Mouse (Mus musculus) MEL (cell line): ENCODE measurements around the gene Rad51b.

Experiments
- CTCF ChIP-seq, 3 experiments: IDR thresholded peaks in 2 of 3; conservative IDR thresholded peaks in 1 of 3; 2 replicates each; pipeline ENCODE4 v1.5.1; 2011 to 2012; ENCODE audit warnings: low read length in 3 of 3, low read depth in 2 of 3, mild to moderate bottlenecking in 2 of 3, improper control_type of control experiment in 1 of 3, inconsistent platforms in 1 of 3, mixed read lengths in 1 of 3, moderate library complexity in 1 of 3; ENCODE audit not compliant: control insufficient read depth in 1 of 3, insufficient read depth in 1 of 3, poor library complexity in 1 of 3, severe bottlenecking in 1 of 3
- E2F4 ChIP-seq: IDR thresholded peaks from 2 replicates; pipeline ENCODE4 v1.6.1; 2011; ENCODE audit warnings: low read depth, low read length, improper control_type of control experiment, borderline replicate concordance
- EP300 ChIP-seq, 2 experiments: IDR thresholded peaks; 2 replicates each; pipeline ENCODE4 v1.6.1; 2011; ENCODE audit warnings: improper control_type of control experiment in 2 of 2, low read length in 2 of 2, low read depth in 1 of 2, mild to moderate bottlenecking in 1 of 2
- MAX ChIP-seq: IDR thresholded peaks from 2 replicates; pipeline ENCODE4 v1.6.1; 2011; ENCODE audit warnings: low read length, improper control_type of control experiment
- MYB ChIP-seq: IDR thresholded peaks from 2 replicates; pipeline ENCODE4 v1.6.1; 2011; ENCODE audit warnings: mild to moderate bottlenecking, low read depth, low read length, improper control_type of control experiment
- NRF1 ChIP-seq: IDR thresholded peaks from 2 replicates; pipeline ENCODE4 v1.6.1; 2014; ENCODE audit warnings: low read depth, mild to moderate bottlenecking, inconsistent platforms, low read length, improper control_type of control experiment, moderate library complexity; ENCODE audit not compliant: poor library complexity, insufficient read depth, severe bottlenecking
- POLR2A ChIP-seq, 2 experiments: IDR thresholded peaks; 2 replicates each; pipeline ENCODE4 v1.6.1; 2011 to 2012; ENCODE audit warnings: low read length in 2 of 2, mild to moderate bottlenecking in 2 of 2, control low read depth in 1 of 2, improper control_type of control experiment in 1 of 2, low read depth in 1 of 2, moderate library complexity in 1 of 2; ENCODE audit not compliant: control insufficient read depth in 1 of 2, insufficient read depth in 1 of 2, poor library complexity in 1 of 2
- POLR2AphosphoS2 ChIP-seq: IDR thresholded peaks from 2 replicates; pipeline ENCODE4 v1.6.1; 2011; ENCODE audit warnings: low read length, improper control_type of control experiment
- RAD21 ChIP-seq: IDR thresholded peaks from 2 replicates; pipeline ENCODE4 v1.6.1; 2011; ENCODE audit warnings: mild to moderate bottlenecking, low read depth, low read length, improper control_type of control experiment
- TAL1 ChIP-seq: IDR thresholded peaks from 2 replicates; pipeline ENCODE4 v1.6.1; 2012; ENCODE audit warnings: mild to moderate bottlenecking, inconsistent platforms, low read length, moderate library complexity, mixed read lengths
- TBP ChIP-seq: IDR thresholded peaks from 2 replicates; pipeline ENCODE4 v1.8.0; 2011; ENCODE audit warnings: low read depth, low read length, improper control_type of control experiment
- TCF12 ChIP-seq: IDR thresholded peaks from 2 replicates; pipeline ENCODE4 v1.6.1; 2014; ENCODE audit warnings: low read depth, mild to moderate bottlenecking, inconsistent platforms, low read length, improper control_type of control experiment, moderate library complexity
- ZMIZ1 ChIP-seq: IDR thresholded peaks from 2 replicates; pipeline ENCODE4 v1.6.1; 2012; ENCODE audit warnings: low read depth, mild to moderate bottlenecking, inconsistent platforms, low read length, improper control_type of control experiment, moderate library complexity

DNA sequence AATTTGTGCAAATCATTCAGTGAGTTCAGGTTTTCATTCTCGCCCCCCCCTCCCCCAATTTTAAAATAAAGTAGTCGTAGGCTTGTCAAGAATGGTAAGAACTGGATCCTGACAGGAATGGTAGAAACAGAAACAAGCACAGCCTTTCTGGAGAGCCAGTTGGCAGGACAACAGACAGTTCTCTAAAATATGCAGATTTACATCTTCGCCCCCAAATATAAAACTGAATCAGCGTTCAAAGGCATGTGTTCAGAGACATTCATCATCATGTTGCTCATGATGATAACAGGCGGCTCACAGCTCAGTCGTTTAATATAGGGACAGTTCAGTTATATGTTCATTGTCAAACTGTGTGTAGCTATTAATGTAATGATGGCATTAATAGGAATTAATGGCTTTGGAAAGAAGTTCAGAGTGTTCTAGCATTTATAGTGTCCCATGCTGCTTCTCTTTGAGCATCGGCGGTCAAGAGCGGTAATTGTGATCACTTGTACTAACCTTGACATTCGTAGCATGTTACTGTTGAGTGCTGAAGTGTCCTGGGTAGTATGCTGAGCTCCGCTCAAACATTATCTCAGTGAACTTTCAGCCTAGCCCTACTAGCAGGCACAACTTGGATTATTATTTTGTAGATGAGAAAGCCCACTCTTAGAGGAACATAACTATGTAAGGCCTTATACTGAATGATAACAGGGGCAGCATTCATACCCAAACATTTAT is 205.9 kb downstream of the Rad51b start:
- TF ChIP-seq CTCF (IDR thresholded peaks at IDR 0.05 in 2 of 3, conservative IDR thresholded peaks at IDR 0.05 in 1 of 3; ENCODE audit: control insufficient read depth in 1 of 3, insufficient read depth in 1 of 3, low read depth in 2 of 3, low read length in 3 of 3, poor library complexity in 1 of 3, severe bottlenecking in 1 of 3) (no peak), MAX (no peak), EP300 (IDR thresholded peaks at IDR 0.05; ENCODE audit: low read depth in 1 of 2, low read length in 2 of 2) (no peak), TAL1 (no peak), TCF12 (no peak), POLR2A (IDR thresholded peaks at IDR 0.05; ENCODE audit: control insufficient read depth in 1 of 2, insufficient read depth in 1 of 2, low read depth in 1 of 2, low read length in 2 of 2, poor library complexity in 1 of 2) (no peak), POLR2AphosphoS2 (no peak), TBP (no peak), RAD21 (no peak), NRF1 (no peak), E2F4 (no peak), MYB (no peak), ZMIZ1 (no peak)
